Mouse (Mus musculus) thymus, postnatal 36 days (tissue): ENCODE data around the gene Ugcg.

Experiments
- DNase-seq, 2 experiments: peaks; one replicate each; pipeline ENCODE4 v3.0.0; 2022; ENCODE audit warnings: mixed read lengths in 2 of 2

The Ugcg gene

DNA sequence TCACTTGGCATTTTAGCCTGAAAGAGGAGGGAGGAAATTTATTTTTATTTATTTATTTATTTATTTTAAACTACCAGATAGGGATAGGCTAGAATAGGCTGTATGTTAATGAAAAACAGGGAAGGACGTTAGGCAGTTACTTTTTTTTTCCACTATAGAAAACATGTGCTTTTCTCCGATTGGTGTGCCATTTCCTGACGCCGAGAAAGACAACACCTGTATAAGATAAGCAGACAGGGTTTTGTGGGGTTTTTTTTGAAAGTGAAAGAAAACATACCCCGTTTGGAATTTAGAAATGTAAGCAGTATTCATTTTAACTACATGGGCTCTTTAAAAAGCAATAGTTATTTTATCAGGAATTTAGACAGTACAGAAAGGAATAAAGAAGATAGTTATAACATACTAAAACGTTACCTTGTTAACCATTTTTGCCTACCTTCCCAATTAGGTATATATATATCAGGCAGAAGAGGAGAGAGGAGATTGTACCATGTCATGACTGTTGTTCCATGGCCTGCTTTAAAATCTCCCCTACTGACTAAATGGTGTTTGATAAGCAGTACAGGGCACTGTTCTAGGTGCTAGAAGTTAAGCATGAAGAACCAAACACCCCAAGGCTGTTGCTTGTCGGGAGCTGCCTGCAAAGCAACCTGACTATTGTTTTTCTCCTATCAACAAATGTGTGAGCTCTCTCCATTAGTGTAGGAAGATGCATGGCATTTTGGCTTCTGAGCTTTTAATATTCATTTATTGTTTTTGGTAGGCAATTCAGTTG lies 1.8 kb downstream of the Ugcg start:
- DNase-seq = no peak

DNA sequence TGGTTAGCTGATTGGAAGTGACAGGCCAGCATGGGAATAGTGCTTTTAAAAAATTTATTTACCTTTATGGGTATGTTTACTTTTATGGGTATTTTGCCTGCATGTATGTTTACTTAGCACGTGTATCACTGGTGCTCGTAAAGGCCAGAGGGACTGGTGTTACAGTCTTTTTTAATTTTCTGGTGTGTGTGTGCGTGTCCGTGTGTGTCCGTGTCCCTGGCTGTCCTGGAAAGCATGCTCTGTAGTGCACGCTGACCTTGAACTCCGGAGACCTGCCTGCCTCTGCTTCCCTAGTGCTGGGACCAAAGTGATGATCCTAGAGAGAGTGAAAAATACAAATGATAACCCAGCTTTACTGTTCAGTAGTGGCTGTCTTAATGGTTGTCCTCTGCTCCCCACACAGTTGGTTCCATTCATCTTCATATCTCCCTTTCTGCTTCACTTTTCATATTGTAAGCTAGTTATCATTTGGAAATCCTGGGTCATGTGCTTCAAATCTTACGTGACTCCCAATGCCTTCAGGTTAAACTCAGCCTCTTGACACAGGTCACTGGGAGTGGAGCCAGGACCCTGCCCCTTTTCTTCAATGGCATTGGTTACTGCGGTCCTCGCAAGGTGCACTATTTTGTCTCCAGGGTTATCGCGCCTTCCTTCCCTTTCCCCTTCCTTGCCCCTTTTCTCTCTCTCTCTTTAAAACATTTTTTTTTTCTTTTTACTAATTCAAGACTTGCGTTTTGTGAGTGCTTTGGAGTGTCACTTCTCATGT lies 5.9 kb downstream of the Ugcg start:
- no peak for DNase-seq

DNA sequence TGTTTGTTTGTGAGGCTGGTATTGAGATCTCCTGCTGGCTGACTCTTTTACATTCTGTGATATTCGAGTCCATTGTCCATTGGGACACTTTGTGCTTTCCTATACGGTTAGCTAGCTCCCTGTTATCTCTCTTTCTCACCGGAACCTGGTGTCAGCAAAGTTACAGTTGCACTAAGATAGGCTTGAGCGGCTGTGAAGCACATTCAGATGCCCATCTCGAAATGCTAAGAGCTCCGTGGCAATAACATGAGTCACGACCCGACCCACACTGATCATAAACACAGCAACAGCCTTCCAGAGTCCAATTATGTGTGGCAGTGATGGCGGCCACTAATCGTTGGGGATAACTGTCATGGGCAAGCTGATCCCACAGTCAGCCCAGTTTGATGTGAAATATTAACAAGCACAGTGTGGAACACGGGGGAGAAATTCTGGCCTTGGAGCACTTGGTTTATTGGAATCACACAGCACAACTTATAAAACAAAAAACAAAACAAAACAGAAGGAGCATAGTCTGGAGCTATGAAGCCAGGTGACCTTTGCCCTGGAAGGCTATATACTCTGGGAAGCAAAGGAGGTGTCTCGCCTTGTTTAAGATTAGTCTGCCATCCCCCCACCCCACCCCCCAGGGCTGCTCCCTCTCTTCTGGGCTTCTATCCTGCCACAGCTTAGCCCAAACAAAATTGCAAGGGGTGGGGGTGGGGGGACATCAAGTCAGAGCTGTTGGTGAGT lies 7.5 kb downstream of the Ugcg start:
- no peak for DNase-seq

DNA sequence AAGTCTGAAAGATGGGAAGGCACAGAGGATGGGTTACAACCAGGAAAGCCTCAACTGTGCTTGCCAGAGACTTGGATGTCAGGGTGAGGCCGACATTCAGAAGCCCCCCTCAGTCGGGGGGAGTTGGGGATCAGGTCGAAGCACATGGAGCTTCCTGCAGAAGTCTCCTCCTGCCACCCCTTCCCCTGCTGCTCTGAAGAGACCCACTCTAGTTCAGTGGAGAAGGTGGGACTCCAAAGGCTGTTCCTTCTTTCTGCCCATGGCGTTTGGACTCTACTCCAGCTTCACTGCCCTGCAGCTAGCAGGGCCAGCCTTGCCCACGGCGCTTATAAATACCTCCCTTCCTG lies 8.0 kb downstream of the Ugcg start:
- no peak for DNase-seq

DNA sequence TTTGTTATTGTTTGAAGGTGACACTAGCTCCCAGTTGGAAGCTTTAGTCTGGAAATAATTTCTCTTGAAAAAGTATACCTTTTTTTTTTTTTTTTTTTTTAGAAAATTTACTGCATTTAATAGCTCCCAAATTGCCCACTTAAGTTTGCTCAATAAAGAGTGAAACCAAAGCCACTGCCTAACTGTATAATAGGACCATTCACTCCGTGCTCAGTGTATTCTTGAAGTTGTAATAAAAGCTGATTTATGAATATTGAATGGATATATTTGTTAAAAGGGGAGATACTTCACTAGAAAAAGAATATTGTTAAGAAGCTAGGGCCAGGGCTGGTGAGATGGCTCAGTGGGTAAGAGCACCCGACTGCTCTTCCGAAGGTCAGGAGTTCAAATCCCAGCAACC lies 8.4 kb downstream of the Ugcg start:
- DNase-seq = no peak

DNA sequence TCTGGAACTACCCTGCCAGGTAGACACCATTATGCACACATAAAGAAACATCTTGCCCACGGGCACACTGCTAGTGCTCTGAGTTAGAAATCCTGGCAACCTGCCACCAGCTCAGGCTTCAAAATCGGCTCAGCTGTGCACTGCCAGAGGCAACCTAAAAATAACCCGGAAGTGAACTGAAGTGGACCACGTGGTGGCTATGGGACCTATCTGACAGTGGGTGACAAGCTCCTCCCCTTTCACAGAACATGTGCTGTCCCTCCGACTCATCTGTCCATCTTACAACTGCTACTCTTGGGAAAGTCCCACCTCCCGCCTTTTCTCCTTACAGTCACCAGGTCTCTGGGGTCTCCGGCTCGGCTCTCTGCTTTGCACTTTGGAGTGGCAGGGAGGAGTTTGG lies 10.3 kb downstream of the Ugcg start:
- peak; percentile 71 to 82 for DNase-seq

DNA sequence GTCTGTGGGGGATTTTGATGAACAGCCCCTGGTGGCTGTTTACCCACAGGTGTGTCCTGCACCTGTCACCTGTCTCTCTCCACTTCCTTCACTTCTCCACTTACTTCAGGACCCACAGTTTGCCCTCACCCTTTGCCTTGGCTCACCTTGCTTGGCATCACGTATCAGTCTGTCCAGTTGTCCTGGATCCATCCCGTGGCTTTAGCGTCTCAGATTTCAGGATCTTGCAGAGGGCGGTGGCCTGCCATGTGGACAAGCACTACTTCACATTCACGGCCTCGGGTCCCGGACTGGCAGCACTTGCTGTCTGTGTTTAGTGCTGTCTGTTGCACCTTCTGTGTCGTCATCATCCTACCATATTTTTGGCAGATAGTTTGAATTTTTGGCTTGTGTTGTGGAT lies 10.7 kb downstream of the Ugcg start:
- DNase-seq = no peak

DNA sequence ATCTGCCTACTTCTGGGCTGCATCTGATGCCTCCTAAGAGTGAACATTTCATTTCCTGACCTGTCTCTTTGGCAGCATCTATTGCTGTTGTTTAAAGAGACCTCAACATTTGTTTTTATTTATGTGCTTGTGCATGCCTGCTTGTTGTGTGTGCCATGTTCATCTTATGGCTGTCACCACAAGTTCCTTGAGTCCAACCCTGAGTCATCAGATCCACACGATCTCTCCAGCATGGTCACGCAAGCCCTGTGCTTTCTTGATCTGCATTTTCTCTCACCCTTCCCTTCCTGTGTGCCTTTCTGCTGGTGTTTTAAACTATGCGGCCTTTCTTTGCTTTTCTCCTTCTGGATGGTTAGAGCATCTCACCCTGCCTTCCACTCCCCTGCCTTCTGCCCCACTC lies 11.6 kb downstream of the Ugcg start:
- no peak for DNase-seq

DNA sequence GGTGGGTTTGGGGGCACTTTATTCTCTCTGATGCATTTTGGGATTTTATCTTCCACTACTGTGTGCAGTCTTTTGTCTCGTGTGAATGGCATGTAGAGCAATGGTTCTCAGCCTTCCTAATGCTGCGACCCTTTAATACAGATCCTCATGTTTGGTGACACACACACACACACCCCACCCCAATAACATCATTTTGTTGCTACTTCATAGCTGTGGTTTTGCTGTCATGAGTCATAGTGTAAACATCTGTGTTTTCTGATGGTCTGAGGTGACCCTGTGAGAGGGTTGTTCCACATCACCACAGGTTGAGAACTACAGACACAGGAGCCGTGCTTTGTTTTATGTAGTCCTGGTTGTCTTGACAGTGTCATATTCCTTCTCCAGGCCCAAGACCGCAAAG lies 15.6 kb downstream of the Ugcg start:
- no peak for DNase-seq

DNA sequence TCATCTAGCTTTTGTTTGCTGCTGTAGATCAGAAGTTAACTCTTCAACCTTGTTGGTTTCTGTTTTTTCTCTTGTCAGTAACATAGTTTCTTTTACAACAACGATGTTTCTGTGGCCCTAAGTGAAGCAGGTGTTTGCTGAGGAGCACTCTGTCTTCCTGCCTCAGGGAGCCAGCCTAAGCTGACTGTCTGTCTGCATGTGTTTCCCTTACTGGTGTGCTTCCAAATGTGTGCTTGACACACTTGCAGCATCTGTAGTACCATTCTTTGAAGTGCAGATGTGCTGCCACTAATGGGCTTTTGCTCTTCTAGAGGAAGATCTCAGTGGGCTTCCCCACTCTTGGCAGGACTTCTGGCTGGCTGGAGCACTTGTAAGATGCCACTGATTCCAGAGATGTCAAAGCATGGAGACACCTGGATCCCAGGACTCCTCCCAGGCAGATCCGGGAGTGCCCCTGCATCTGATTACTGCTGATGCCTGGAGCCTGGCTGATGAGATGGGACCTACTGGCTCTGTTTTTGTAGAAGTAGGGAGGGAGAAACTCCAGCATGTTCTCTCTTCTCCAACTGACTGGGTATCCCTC lies 16.8 kb downstream of the Ugcg start:
- DNase-seq = peak; percentile 57 to 80

DNA sequence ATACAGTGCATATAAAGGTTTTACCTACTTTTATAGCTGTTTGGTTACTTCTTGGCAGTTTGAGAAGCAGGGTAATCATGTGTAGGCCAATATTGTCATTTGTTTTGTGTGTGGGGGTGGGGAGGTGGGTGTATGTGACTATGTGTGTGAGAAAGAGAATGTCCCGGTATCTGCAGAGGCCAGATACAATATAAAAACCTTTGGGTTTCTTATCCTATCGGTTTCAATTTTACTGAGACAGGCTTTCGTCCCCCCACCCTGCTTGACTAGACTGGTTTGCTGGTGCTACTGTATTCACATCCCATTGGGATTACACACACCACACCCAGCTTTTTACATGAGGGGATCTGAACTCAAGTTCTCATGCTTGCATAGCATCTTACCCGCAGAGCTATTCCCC lies 17.5 kb downstream of the Ugcg start:
- DNase-seq = no peak

DNA sequence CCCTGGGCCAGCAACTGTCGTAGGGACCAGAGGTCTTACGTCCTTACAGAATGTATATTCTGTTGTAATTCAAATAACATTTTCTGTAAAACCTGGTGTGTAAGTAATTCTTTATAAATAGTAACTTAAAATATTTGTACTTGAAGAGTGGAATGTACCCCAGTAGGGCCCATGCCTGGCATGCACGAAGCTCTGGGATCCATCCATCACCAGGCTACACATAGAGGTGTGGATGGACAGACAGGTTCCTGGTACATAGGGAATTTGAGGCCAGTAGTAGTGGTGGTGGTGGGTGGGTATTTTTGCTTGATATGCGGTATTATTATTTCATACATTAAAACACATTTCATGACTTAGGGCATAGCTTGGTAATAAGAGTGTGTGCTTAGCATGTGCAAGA lies 19.6 kb downstream of the Ugcg start:
- DNase-seq = no peak

DNA sequence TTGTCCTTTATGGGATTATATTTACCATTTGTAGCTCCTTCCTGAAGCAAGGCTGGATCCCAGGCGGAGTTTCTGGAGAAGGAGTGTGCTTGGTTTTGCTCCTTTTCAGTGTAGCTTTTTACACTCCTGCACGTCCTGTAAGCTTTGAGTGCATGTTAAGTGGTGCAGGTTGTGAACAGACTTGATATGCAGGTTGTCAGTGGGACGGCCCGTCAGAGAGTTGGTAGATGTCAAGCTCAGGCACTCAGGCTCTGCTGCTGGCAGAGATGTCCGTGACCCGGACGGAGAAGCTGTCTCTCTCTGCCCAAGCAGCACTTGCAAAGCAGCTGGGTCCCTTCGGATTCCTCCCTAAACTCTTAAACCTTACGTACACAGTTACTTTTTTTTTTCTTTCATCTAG lies 22.1 kb downstream of the Ugcg start:
- DNase-seq = no peak

DNA sequence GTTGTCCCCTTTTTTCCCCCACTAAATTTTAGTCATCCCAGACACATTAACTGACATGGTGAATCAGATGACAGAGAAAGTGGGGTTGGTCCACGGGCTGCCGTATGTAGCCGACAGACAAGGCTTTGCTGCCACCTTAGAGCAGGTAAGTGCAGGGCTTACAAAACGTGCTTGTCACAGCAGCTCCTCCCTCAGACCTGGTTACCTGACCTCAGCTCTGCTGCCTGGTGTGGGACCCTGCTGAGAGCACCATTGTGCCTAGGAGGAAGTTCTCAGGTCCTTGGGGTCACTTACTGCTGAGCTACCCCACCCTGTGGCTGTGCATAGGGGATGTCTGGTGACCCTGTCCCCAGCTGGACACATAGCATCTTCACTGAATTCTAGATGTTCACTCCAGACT lies 24.8 kb downstream of the Ugcg start:
- DNase-seq = no peak

DNA sequence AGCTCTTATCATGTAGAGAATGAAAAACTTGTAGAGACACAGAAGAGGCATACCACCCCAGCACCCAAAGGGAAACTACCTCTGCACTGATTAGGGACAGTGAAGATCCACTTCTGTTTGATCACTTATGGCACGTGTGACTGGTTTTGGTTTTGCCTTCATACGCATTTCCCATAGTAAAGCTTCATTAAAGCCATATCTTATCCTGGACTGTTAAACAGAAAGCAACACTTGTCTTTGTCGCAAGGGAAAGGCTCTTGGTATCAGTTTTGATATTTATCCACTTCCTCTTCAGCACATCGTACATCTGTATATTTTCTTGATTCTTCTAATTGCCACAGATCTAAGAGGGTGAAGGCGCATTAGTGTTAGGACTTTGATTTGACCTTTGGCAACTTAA lies 25.6 kb downstream of the Ugcg start:
- no peak for DNase-seq

DNA sequence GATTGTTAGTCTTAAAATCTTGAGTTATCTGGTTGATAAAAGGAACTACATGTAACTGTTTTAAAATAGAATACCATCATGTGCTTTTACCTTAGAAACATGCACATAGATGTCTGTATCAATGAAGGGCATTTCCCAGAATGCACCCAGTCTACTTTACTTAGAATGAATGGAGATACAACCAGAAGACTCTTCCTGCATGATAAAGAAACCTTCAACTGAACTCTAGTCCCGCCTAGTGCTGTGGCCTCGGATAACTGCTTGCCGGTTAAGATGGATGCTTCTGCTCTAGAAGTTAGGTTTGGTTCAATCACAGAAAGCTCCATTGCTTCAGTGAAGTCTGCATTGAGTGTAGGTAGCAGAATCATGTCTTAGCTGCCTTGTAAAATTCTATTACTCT lies 26.5 kb downstream of the Ugcg start:
- DNase-seq = no peak

DNA sequence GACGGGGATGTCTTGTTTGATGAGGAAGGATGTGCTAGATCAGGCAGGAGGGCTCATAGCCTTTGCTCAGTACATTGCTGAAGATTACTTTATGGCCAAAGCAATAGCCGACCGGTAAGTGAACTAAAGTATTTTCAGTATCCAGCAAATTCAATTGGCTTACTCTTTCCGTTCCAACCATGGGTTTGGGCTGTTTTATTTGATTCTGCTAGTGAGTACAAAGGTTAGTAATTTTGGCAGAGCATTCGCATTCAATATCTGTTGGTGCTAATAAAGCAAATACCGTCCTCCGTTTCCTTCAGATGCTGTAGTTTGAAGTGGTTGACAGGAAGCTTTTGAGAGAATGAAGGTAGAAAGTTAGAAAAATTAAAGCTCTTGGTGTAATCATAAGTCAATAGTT lies 28.0 kb downstream of the Ugcg start:
- DNase-seq = no peak

DNA sequence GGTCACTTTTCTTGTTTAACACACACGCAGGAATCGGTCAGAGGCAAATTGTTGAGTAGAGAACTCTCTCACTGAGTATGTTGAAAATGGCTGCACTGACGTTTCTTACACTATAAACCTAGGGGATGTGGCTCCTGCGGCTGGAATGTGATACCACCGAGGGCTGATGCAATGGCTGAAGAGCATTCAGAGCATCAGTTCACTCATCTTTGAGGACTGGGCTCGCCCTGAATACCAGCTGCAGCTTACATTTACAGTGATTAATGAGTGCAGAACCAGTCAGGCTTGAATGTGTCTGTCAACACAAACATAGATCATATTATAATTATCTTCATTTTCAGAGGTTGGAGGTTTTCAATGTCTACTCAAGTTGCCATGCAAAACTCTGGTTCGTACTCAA lies 29.1 kb downstream of the Ugcg start:
- no peak for DNase-seq

DNA sequence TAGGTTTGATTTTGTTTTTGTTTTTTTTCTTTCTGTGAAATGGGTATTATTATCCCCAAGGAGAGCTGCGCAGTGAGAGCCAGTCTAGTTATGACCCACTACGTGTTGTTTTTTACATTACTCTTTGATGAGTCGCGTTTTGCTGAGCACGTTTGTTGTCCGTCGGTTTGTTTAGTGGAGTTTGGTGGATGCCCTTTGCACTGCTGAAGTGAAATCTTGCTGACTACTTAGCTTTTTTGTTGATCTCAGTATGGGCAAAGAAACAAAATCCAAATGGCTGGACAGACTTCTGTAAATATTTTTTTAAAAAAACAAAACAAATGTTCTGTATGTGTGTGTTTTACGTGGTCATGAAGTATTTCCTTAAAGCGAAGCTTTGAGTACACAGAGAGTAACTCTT lies 33.2 kb downstream of the Ugcg start:
- no peak for DNase-seq

DNA sequence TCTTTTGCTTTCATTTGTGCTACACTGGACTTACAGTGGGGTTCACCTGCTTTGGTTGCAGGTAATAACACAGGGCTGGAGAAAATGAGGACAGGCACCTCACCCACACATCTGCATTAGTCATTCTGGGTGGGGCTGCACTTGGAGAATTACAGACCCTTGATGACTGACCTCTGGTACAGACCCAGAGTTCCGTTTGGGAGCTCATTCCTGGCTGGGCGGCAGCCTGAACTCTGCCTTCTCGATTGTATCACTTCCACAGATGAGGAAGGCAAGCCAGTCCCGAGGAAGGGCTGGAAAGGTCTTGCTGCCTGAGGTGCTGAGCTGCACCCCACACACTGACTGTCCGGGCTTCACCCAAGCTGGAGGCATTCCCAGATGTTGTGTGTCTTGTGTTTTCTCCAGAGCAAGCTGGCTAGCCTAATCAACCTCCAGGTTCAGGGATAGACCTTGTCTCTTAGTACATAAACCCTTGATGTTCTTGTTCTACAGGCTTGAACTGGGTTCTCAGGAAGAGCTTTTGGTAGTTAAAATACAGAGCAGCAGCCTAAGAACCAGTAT lies 34.1 kb downstream of the Ugcg start:
- DNase-seq = no peak

DNA sequence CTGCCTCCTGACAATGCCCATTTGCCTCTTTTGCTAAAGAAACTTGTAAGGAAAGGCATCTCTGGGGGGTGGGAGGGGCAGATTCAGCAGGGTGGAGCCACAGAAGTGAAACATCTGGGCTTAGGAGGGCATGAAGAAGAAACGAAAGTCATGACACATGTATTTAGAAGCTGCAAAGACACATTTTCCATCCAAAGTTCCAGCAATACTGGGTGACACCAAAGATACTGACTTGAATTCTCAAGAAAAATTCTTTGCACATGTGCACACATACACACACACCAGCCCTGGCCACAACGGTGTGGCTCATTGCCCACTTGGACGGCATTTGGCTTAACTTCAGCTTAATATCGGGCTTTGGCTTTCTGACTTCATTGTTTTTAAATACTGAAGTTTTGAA lies 35.8 kb downstream of the Ugcg start:
- no peak for DNase-seq

DNA sequence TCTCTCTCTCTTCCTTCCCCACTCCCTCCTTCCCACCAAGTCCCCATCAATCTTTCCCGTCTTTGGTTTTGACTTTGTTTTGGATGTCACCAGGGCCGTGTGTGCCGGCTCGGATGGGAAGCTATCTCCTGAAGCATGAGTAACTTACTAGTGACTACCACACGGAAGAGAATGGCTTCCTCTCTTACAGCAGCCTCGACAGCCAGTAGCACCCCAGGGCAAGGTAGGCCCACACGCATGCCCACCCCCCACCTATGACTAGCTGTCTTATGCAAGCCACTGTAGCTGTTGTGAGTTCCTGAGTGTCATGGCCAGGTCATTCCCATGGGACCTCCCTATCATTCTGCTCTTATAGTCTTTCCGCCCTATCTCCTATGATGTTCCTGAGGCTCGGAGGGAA lies 38.0 kb downstream of the Ugcg start:
- DNase-seq = no peak

DNA sequence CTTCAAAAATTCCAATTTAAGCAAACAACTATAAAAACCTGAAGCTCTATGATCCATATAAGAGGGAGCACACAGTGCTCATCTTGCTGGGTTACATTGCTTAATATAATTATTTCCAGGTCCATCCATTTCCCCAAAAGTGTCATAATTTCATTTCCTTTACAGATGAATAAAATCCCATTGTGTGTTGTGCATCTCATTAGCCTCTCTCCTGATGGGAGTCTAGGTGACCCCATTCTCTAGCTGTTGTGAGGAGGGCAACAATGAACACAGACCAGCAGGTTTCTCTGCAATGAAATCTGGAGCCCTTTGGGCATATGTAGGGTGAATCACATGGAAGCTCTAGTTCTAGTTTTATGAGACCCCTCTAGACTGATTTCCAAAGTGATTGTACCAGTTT lies 39.9 kb downstream of the Ugcg start:
- no peak for DNase-seq
